Mouse (Mus musculus) cortical plate, adult 2 months (tissue): Measurements from ENCODE around the gene Gm17693. TPM values are rescaled to one million over a fixed set of nuclear protein-coding genes. Genes with fewer than 3 reads are reported as not detected.
"Not testable (repeated sequence)": the region's sequence is repeated elsewhere in the genome, so short reads cannot be mapped to it uniquely, and the experiment has no call there.

Experiments
- H3K27ac ChIP-seq: fragments of 200-500 bp; 2 replicates; pipeline ENCODE4 v1.5.1; 2012; ENCODE audit warnings: low read length, control low read depth, inconsistent platforms; ENCODE audit not compliant: insufficient read depth
- H3K4me1 ChIP-seq: fragments of 200-500 bp; 2 replicates; pipeline ENCODE4 v1.6.1; 2011; ENCODE audit warnings: low read length; ENCODE audit not compliant: control insufficient read depth, insufficient read depth
- H3K4me3 ChIP-seq: fragments of 200-500 bp; 2 replicates; pipeline ENCODE4 v1.5.1; 2011; ENCODE audit warnings: mild to moderate bottlenecking, low read length, control low read depth; ENCODE audit not compliant: insufficient read depth
- polyA plus RNA-seq: library from polyadenylated mRNA; depleted of rRNA; stranded (reverse); fragments of >200 nt; gene quantifications from 2 replicates; pipeline ENCODE4 v1.2.3, GENCODE M21; 2012; rRNA removed

Gene Gm17693
- polyA plus RNA-seq = not detected in 2 replicates

DNA sequence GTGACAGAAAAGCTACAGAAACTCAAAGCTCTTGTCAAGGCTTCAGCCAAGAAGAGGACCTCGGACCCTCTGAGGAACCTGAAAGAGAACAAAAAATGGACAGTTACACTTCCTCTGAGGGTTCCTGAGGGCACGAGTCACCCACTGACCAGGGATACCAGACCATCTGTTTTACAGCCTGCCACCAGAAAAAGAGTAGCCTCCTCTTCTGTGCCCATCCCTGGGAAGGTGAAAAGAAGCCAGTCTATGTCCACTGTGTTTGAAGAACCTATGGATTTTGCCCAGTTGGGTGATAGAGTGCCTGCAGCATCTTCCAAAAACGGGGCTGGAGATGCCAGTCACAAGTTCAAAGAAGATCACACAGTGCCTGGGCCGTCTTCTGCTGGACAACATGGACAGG, at the start of gene Gm17693:
Gm17693 (plus strand) TSS at position 301 of the 400 bp plus-strand sequence.
- not testable (repeated sequence) for H3K4me1 ChIP-seq, H3K4me3 ChIP-seq, H3K27ac ChIP-seq
